10 mouse cellular contexts compared by ENCODE assay signal in the genomic region with DNA sequence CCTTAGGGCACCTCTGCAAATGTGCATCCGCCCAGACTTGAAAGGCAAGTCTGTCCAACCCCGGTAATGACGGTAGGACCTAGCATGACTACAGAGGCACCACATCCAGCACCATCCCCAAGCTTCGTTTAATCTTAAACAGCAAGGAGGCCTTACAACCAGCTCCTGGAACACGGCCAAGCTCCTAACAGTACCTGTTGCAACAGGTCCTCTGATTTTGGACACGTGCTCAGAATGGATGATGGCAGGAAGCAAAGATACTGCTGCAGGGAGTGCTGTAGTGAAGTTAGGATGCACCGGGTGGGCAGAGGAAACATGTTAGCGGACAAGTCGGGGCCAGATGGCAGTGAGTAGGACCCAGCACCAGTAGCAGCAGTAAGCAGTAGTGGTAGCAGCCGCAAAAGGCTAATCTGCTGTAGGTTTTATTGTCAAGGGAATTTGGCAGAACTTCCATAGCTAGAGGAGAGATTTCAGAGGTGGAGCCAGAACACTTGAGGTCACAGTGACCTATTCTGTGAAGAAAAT.
DNase-seq lines count a peak whose midpoint lies in the region; ATAC-seq and TF ChIP-seq lines count a peak whose summit lies in the region.
"Had no signal": no experiment of that assay in that cellular context is flagged by ENCODE, and none has a peak within 500 bp of the region (broad histone marks: within the 10 kb centered on the region; RNA-seq: fewer than 3 reads in every experiment).

No protein-coding gene starts in this region.

- 57% methylated on average over 10 of the region's 10 CpGs for WGBS in embryonic facial prominence, embryonic 13.5 days
- WGBS in heart, embryonic 11.5 days (ENCODE audit: insufficient replicate concordance) = 72% methylated on average over 10 of the region's 10 CpGs

- H3K27ac ChIP-seq in left cerebral cortex, adult 2 months = no peak overlapping the region
- H3K27ac ChIP-seq in embryonic facial prominence, embryonic 13.5 days = peak overlapping the region; percentile 69
- H3K27ac ChIP-seq in heart, embryonic 11.5 days (ENCODE audit: low read depth, low read length) = no peak overlapping the region
- no peak overlapping the region for H3K27ac ChIP-seq in gastrocnemius, adult 2 months
- H3K27ac ChIP-seq: heart, embryonic 13.5 days had no signal

- TF ChIP-seq CTCF in left cerebral cortex, adult 2 months (IDR thresholded peaks at IDR 0.05) = no peak
- no peak for TF ChIP-seq CTCF in gastrocnemius, adult 2 months (IDR thresholded peaks at IDR 0.05)

- peak overlapping the region; percentile 33; the same call in 1 of the 2 replicates for H3K4me2 ChIP-seq in embryonic facial prominence, embryonic 13.5 days
- no peak overlapping the region for H3K4me2 ChIP-seq in heart, embryonic 11.5 days
- H3K4me2 ChIP-seq: heart, embryonic 13.5 days had no signal

- H3K4me3 ChIP-seq in left cerebral cortex, adult 2 months = peak overlapping the region; percentile 1; the same call in 1 of the 2 replicates
- no peak overlapping the region for H3K4me3 ChIP-seq in embryonic facial prominence, embryonic 13.5 days
- H3K4me3 ChIP-seq in heart, embryonic 11.5 days (ENCODE audit: low read depth, low read length) = no peak overlapping the region
- H3K4me3 ChIP-seq in gastrocnemius, adult 2 months = no peak overlapping the region
- H3K4me3 ChIP-seq: heart, embryonic 13.5 days had no signal

- peaks cover 29% of the 10 kb centered on the region for H3K4me1 ChIP-seq in embryonic facial prominence, embryonic 13.5 days
- H3K4me1 ChIP-seq in heart, embryonic 11.5 days (ENCODE audit: control insufficient read depth, insufficient read depth, low read length) = no peaks in the 10 kb centered on the region
- H3K4me1 ChIP-seq: heart, embryonic 13.5 days had no signal

- no peak overlapping the region for H3K9ac ChIP-seq in embryonic facial prominence, embryonic 13.5 days
- no peak overlapping the region for H3K9ac ChIP-seq in heart, embryonic 11.5 days (ENCODE audit: low read depth, low read length)
- H3K9ac ChIP-seq: heart, embryonic 13.5 days had no signal

- no peaks in the 10 kb centered on the region for H3K9me3 ChIP-seq in embryonic facial prominence, embryonic 13.5 days
- H3K9me3 ChIP-seq in heart, embryonic 11.5 days (replicated peaks; ENCODE audit: control insufficient read depth, low read length) = no peaks in the 10 kb centered on the region
- H3K9me3 ChIP-seq: heart, embryonic 13.5 days had no signal

- no peak for DNase-seq in left cerebral cortex, adult 2 months (ENCODE audit: extremely low spot score in 1 of 2, low spot score in 2 of 2)
- no peak for DNase-seq in left cerebral cortex, adult 11 months (ENCODE audit: low spot score)
- peak; percentile 33 for DNase-seq in ZHBTc4 (ENCODE audit: low read depth, low spot score)
- peak; percentile 3 to 18 for DNase-seq in kidney, postnatal 4 days
- DNase-seq in gastrocnemius, adult 2 months = no peak
- DNase-seq: lung, postnatal 4 days had no signal

- intact Hi-C loops in left cerebral cortex, adult 2 months (cut with DNase I) = no loop called here
- intact Hi-C loops in gastrocnemius, adult 2 months (cut with DNase I) = no loop called here

- H3K36me3 ChIP-seq in embryonic facial prominence, embryonic 13.5 days = no peaks in the 10 kb centered on the region
- H3K36me3 ChIP-seq in heart, embryonic 11.5 days (ENCODE audit: control insufficient read depth, insufficient read depth, low read length) = no peaks in the 10 kb centered on the region
- H3K36me3 ChIP-seq: heart, embryonic 13.5 days had no signal

- no peaks in the 10 kb centered on the region for H3K27me3 ChIP-seq in embryonic facial prominence, embryonic 13.5 days
- no peaks in the 10 kb centered on the region for H3K27me3 ChIP-seq in heart, embryonic 11.5 days (ENCODE audit: control insufficient read depth, insufficient read depth, low read length)

- ATAC-seq in embryonic facial prominence, embryonic 13.5 days (ENCODE audit: insufficient number of reproducible peaks, insufficient read depth, low FRiP score, low TSS enrichment, low read depth) = peak; percentile 59
- no peak for ATAC-seq in heart, embryonic 11.5 days (replicated peaks; ENCODE audit: insufficient number of reproducible peaks, low FRiP score, low TSS enrichment)
- ATAC-seq: Patski had no signal

Comparison
In these comparisons a context has a peak if more than half of its experiments do, and no peak if none do; other contexts are left out.
1. DNase-seq: peak in ZHBTc4 (single experiment) and kidney, postnatal 4 days (2 of 2); none in left cerebral cortex, adult 2 months (0 of 2), left cerebral cortex, adult 11 months (single experiment) and gastrocnemius, adult 2 months (single experiment).